Mouse (Mus musculus) embryo, embryonic 11.5 days (tissue): ENCODE measurements around the gene Itgb6.

Source experiments
- DNase-seq: peaks from one replicate; pipeline ENCODE4 v3.0.0-alpha.2; 2012; ENCODE audit warnings: low read depth, low spot score

Itgb6 gene

DNA sequence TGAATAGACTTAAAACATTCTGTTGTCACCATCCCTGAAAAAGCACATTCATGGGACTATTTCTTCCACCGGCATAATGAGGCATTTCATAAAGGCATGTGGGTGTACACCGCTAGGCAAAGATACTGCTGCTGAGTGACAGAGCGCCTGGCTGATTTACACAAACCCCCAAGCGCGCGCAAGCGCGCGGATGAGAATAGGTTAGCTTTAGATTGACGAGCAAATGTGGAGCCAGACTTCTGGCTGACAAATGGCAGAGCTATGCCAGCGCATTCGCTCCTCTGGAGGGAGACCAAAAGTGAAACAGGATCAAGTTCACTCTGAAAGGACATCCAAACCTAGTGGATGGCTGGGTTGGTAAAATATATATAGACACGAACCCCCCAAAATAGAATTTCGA is at the start of gene Itgb6:
Gene Itgb6 (minus strand): TSS at position 130 of the 400 bp plus-strand sequence.
- DNase-seq = no peak

DNA sequence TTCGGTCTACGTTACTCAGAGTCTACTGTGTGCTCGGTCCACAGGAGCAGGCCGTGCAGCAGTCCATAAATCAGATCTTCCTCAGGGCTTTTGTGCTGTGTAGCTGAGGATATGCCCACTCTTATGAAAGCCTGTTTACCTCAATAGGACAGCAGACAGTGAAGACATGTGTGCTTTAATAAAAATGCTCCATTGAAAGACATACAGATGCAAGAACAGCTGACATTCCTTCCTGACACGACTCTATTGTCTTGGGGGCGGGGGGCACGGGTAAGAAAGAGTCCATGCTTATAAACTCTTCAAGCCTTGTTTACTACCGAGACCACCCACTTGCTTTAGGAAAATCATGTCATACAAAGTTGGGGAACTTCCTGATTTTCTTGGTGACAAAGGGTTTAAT is 44.0 kb upstream of the Itgb6 start:
- no peak for DNase-seq

DNA sequence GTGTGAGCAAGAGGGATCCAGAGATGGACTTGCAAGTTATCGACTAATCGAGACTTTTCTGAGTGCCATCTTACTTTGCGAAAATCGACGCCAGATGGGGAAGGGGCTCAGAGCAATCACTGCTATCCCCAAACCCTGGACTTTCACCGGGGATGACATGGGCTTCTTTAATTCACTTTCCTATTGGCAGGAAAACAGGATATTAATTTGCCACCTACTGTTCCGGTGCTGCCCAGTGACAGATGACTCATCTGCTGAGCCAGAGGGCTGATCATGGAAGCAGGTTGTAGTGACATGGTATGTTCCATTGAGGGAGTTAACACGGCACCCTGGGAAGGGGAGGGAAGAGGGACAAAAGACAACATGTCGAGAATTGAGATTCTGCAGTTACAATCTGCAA is 33.8 kb upstream of the Itgb6 start:
- DNase-seq = no peak

DNA sequence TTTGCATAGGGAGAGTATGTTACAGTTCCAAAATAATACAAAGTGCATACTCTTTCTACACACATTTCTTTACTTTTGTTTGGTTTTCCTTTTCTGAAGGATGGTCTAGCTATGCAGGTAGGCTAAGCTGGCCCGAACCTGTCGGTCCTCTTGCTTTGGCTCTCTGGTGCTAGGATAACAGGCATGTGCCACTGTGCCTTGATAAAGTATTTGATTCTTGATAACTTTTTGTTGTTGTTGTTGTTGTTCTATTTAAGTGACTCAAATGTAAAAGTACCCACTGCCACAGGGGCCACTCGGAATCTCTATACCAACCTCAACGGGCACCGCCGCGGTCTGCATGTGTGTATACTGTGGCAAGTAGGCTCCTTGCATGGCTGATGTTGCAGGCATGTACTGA is 32.7 kb upstream of the Itgb6 start:
- DNase-seq = no peak

DNA sequence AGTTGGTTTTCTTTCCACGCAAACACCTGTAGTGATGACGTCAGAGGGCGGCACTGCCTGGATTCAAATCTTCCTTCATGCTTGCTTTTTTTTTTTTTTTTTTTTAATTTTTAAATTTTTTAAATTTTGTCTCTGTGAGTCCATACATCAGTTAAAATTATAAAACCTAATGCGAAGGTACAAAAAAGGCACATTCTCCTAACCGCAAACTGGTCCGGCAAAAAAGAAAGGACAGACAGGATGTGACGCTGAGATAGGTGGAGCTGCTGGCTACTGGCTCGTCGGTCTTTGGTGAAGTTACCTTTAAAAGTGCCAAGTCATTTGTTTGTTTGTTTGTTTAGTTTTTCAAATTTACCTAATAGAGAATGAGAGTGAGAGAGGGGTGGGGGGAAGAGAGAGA is 28.8 kb upstream of the Itgb6 start:
- DNase-seq = no peak

DNA sequence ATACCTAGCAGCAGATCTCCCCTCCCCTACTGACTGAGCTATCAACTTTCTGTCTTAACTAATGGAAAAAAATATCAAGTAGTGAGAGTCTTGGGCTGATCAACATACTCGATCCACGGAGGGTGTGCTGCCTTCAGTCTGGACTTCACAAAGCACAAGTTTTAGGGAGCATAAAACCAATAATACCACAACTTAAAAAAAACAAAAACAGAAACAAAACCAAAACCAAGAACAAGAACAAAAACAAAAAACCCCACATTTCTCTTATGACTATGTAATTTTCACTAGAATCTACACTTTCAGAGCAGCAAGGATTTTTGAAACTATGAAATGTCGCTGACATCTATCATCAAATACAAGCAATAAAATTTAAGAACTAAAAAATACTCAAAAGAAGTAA is 28.1 kb upstream of the Itgb6 start:
- DNase-seq = no peak

DNA sequence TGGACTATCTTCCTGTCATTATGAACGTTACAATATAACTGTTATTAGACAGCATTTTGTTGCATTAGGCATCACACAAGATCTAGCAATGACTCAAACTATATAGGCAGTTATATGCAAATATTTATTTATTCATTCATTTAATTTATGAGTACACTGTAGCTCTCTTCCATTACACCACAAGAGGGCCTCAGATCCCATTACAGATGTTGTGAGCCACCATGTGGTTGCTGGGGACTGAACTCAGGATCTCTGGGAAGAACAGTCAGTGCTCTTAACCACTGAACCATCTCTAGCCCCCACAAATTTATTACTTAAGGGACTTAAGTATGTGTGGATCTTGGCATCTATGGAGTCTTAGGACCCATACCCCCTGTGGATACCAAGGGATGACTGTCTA is 26.1 kb upstream of the Itgb6 start:
- no peak for DNase-seq

DNA sequence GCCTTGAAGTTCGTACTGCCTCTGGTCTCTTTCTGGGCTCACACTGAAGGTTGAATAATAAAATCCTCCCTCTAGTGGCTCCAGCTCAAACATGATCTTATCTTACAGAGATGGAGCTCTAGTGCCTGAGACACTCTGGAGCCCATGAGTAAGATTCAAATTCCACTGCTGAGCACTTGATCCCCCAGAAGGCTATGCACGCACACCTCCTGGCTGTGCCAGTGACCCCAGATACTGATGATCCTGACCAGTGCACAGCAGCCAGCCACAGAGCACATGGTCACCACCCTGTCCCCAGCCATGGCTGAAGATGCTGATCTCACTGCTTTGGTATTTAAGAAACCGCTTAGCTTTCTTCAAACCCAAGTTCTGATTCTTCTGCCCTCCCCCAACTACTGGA is 25.1 kb upstream of the Itgb6 start:
- no peak for DNase-seq

DNA sequence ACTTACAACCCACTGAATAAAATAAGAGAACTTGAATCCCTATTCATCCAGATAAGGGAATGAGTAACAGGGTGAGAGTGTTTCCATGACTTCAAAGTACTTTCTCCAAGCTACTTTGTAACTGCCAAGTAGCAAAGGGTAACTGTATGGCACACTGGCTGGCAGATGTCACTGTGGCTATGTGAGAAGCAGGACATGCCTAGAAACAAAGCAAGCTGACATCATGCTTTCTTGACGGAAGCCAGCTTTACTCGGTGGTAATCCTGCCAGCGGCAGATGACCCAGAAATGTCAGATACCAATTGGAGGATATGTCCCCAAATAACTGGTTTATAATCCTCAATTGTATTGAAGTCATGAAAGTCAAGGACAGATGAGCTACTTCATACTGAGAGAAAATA is 22.2 kb upstream of the Itgb6 start:
- no peak for DNase-seq

DNA sequence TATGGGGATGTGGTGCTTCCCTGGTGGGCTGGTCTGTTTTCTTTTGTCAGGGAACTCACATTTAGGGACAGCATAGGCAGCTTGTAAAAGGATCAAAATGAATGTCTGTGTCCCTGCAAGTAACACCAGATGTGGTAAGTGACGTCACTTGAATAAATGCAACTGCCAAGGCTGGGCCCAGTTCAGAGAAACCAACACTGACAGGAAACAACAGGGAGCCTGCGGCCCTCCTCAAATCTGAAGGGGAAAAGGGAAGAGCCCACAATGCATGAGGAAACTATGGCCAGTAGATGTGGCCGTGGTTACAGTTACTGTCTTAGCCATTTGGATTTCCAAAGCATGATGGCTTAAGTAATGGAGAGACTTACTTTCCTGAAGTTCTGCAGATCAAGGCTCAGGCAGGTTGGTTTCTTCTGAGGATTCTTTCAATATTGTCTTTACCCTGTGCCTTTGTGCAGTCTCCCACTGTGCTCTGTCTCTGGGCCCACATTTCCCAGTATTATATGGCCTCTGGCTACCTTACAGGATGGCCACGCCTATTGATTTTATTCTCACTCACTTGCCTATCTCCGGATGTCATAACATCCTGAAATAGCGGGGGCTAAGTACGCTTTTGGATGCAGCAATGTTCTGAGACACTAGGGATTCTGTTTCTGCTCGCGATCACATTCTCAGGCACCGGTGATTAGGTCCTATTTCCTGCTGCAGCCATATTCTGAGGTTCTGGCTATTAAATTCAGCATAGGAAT is 17.1 kb upstream of the Itgb6 start:
- no peak for DNase-seq

DNA sequence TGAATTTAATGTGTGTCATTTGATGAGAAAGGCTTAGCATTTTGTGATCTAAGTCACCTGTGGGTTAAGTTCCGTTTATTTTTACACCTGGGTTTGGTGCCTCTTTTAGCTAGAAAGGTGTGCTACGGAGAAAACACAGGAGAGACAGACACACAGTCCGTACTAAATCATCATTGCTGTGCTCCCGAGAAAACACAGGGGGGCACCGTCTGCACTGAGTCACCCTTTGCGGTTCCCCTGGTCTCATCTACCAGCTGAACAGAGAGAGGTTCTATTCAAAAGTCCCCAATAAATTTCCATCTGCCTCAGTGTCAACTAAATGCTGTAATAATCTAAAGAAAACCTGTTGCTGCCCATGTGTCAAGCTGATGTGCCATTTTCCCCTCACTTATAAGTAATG is 8.5 kb upstream of the Itgb6 start:
- DNase-seq = no peak

DNA sequence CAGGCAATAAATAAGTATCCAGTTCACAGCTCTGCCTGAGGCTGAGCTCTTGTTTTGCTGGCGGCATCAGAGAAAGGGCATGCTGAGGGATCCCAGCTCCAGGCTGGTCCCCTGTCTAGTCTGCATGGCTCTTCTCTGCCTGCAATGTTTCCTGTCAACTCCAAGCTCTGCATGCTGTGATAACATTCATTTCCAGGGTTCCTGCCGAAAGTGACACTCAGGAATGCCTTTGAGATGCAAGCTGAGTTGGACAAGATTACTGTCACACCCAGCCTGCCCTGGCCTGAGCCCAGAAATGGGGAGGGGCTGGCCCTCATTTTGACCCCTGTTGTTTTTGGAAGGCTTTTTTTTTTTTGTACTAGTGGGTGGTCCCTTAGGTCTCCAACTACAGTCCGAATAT is 7.6 kb upstream of the Itgb6 start:
- DNase-seq = no peak

DNA sequence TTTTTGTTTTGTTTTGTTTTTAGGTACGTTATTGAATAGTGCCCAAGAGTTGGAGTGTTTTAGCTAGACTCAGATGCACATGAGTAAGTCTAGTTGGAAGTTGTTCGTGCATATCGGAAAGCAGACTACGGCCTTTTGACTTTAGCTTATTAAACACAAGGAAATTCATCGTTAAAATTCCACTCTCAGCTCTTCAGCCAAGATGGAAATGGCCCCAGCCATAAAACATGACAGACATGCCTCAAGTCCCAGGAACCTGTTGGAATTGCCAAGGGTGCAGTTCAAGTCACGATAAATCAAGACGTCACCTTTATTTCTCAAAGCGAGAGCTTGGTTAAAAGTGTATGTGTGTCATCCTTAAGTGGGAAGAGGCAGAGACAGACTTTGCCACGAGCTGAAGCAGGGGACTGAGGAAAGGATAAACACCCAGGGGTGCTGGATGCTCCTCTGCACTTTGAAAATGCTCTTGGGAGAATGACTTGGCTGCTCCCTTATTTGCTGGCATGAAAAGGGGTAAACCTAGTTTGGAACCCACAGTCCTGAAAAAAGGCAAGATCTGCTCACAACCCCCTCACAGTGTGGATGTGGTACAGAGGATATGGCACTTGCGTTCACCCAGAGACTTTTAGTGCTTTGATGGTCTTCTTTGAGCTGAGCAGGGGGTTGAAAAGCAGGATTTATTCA is 6.6 kb upstream of the Itgb6 start:
- DNase-seq = no peak

DNA sequence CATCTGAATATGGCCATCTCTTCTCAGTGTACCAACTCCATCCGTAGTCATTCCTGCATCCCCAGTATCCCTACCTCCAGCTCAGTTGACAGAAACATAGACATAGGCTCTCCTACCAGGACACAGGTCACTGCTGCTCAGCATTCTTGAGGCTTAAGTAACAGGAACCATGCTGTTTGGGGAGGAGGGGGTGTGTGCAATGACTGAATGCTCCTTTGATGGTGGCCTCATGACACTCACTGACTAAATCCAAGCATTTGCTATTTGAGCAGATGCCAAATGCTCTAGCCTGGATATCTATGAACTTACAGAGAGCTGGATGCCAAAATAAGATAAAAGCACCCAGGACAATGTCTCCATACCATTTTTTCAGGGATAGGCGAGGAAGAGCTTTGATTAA is 2.2 kb upstream of the Itgb6 start:
- DNase-seq = no peak

DNA sequence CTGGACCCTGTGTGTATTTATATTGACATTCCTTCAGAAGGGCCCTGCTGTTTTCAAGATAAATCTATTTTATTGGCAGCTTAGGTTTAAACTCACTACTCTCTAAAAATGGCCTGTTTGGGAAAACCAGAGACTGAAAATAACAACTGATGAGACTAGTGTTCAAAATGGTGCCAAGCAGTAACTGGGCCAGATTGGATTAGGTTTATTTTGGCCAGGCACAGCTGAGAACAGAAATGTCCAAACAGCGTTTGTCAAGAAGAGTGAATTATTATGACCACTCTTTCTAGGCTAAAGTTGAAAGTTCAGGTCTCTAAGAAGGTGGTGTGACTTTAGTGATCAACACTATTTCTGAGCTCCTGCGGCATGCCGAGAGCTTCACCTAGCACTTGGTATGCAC is 524 bp upstream of the Itgb6 start:
- no peak for DNase-seq

DNA sequence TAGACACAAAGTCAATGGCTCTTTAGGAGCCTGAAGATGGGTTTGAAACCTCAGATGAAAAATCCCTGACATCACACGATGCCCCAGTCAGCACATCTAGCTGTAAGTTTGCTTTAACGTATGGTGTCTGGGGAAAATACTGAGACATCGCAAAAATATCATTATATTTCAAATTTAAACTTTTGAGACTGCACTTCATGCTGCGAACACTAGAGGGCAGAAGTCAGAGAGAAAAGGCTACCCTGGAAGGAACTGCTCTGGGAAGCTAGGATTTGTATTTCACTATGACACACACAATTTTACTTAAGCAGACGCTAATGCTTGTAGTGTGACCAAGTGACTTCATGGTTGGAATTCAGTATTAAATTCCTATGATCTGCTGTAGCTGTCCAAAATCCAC is 1.5 kb downstream of the Itgb6 start:
- no peak for DNase-seq

DNA sequence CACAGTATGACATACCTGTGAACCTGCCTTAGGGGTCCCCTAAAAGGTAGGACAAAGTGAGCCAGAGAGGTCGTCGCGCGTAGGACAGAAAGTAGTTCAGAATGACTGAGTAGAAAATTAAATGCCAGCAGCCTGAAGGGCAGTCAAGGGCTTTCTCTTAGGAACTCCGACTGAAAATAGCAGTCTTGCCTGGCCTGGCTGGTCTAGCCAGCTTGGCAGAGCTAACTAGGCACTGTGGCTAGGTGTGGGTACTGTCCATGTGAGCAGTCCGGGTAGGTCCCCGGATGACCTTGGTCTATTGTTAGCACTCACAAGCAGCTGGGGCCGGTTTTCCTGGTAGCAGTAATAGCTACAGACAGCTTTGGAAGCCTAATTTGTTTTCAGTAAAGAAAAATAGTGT is 2.2 kb downstream of the Itgb6 start:
- DNase-seq = no peak

DNA sequence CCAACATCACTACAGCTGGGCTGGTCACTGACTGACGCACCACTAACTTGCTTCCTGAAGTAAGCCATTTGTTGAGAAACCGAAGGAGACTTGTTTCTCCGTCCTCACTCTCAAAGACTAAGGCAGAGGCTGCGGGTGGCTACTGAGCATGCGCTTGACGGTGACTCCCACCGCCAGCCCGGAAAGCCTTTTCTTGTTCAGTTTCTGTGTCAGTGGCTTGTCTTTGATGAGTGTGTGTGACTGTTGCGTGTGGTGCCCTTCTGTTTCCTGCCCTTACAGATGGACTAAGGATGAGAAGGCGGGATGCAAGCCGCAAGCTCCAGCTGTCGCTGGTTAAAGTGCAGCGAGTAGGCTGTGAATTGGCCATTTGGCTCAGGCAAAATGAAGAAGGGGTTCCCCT is 5.1 kb downstream of the Itgb6 start:
- no peak for DNase-seq

DNA sequence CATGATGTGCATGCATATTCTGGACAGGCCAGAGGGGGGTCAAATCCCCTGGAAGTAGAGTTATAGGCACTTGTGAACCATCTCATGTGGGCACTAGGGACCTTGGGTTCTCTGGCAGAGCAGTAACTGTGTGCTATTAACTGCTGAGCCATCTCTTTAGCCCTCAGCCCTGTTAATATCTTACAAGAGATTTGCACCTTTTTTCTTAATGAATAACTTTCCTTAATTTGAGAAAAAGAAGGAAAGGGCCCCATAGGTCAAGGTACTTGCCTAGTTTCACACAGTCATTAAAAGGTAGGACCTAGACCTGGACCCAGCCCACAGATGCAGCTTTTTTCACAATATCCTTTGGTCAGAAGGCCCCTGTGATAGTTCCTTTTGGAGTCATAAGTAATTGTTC is 5.9 kb downstream of the Itgb6 start:
- no peak for DNase-seq

DNA sequence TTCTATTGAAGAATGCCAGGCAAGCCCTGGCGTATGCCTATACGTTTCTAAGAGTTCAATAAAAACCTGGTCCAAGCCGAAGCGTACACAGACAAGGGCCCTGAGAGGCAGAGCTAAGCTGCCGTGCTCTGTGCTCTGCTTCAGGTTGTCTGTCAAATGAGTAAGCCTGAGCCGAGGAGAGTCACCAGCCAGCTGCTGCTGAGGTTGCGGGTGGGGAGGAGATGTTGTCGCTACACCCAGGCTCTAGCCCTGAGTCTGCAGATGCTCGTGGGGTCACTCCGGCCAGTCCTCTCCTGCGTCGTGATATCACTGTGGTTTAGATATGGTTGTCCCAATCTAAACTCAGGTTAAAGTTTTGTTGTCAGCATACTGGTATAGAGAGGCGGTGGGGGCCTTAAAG is 6.7 kb downstream of the Itgb6 start:
- DNase-seq = no peak

DNA sequence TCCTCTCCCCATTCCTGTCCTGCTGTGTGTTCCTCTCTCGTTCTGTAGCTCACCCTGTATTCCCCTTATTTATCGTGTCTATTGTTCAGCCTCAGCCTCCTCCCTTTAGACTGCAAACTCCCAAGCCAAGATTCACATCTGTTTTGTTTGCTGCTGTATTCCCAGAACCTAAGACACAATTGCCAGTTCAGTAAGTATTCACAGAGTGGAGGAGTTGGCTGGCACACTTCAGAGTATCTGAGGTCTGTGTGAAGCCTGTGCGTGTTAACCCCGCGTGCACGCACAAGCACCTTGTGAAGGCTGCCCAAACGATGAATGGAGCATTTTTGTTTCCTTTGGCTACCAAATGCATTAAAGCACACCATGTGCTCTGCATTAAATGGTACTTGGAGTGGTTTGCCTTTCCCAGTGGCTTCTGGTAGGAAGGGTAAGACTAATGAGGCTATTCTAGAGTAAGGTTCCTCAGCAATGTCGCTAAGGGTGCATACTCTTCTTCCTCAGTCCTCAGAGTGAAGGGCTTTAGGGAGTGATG is 7.4 kb downstream of the Itgb6 start:
- DNase-seq = no peak

DNA sequence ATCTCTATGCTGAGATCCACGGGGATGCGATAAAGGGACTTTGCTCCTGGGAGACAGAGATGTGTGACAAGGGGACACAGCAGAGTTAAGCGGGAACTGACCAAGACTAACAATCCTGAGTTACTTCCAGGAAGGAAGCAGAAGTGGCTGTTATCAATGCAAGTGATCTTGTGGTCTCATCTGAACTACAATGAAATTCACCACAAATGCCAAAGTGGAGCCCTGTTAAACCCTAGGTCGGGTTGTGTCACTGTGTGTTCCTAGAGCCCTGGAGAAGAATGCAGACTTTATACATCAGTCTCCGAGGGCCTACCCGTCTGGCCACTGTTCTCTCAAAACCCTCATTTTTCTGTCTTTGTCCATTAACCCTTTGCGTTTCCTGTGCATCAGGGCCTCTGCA is 8.0 kb downstream of the Itgb6 start:
- DNase-seq = no peak

DNA sequence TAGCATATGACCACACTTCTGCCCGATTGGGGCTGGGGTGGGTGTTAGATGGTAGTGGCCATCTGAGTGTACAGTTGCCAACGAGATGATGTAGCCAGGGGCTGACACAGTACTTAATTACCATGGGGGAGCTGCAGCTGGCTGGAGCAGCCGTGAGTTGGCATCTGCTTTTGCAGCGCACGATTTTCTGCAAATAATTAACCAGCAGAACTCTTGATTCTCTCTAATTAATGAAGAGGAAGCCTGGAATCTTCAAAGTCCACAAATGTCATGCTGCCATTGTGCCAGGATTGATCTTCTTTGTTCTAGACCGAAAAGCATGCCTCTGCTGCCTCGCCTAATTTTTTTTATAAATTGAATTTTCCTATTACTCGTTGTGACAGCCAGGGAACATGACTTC is 8.6 kb downstream of the Itgb6 start:
- DNase-seq = no peak
